Mouse (Mus musculus) adipose tissue, adult 10 weeks (tissue): ENCODE data around the gene Exoc4. TPM values are rescaled to one million over a fixed set of nuclear protein-coding genes. Genes with fewer than 3 reads are reported as not detected.

ENCODE experiments used
- polyA plus RNA-seq: library from polyadenylated mRNA; stranded (reverse); fragments of 350-450 nt; fragmentation: Illumina TruSeq; extraction: RNeasy Lipid Tissue Mini Kit (QIAGEN cat#74804); gene quantifications from one replicate; pipeline ENCODE4 v1.2.3, GENCODE M21; 2014; ENCODE audit warnings: low read depth, low replicate concordance

Exoc4 gene
- 17.9 TPM for polyA plus RNA-seq

GRCm38 (mm10) chr6:33248894-33249758 is at the start of gene Exoc4:
Gene Exoc4, plus strand, starts transcription at chr6:33249085.

Other genes with a start within 250 kb of the Exoc4 start
- 86.0 TPM for gene Chchd3, start 188.8 kb upstream of the Exoc4 start, polyA plus RNA-seq